Mouse (Mus musculus): ENCODE data around the gene Slc16a13.
A peak's percentile ranks its signal among the peaks of the same experiment; 100 is the strongest.

Gene Slc16a13

GRCm38 (mm10) chr11:70220731-70221602 is at the start of gene Slc16a13:
Gene Slc16a13, minus strand, starts transcription at chr11:70221064.
- DNase-seq, result peak; percentile 97 to 99

- DNase-seq, result no peak
Measured at GRCm38 (mm10) chr11:70266405-70266804, 45.5 kb upstream of the Slc16a13 start.

GRCm38 (mm10) chr11:70265819-70266218 is 45.0 kb upstream of the Slc16a13 start:
- no peak for DNase-seq

- DNase-seq, result no peak
Measured at GRCm38 (mm10) chr11:70265252-70265651, 44.4 kb upstream of the Slc16a13 start.

- DNase-seq, result no peak
Measured at GRCm38 (mm10) chr11:70259035-70259434, 38.2 kb upstream of the Slc16a13 start.

- DNase-seq, result peak; percentile 34 to 37
Measured at GRCm38 (mm10) chr11:70254931-70255531, 34.2 kb upstream of the Slc16a13 start, which contains the start of gene Alox12. Gene Alox12, minus strand, starts transcription at chr11:70255353.

GRCm38 (mm10) chr11:70254337-70254736 is 33.5 kb upstream of the Slc16a13 start:
- no peak for DNase-seq

GRCm38 (mm10) chr11:70251853-70252252 is 31.0 kb upstream of the Slc16a13 start:
- DNase-seq, result no peak

- no peak for DNase-seq
Measured at GRCm38 (mm10) chr11:70250150-70250549, 29.3 kb upstream of the Slc16a13 start.

- DNase-seq, result peak; percentile 74 to 79
Measured at GRCm38 (mm10) chr11:70247136-70247845, 26.4 kb upstream of the Slc16a13 start.

- DNase-seq, result no peak
Measured at GRCm38 (mm10) chr11:70242591-70242990, 21.7 kb upstream of the Slc16a13 start.

GRCm38 (mm10) chr11:70239541-70240279 is 18.8 kb upstream of the Slc16a13 start, which contains the start of the genes Gm21988 and Rnasek:
Gene Gm21988, minus strand, starts transcription at chr11:70239830.
Gene Rnasek, minus strand, starts transcription at chr11:70239842.
- peak; percentile 83 to 86 for DNase-seq

- DNase-seq, result peak; percentile 30 to 31
Measured at GRCm38 (mm10) chr11:70238591-70239440, 18.0 kb upstream of the Slc16a13 start.

GRCm38 (mm10) chr11:70237457-70238167 is 16.7 kb upstream of the Slc16a13 start, which contains the start of gene 0610010K14Rik:
Gene 0610010K14Rik, minus strand, starts transcription at chr11:70237914.
- DNase-seq, result peak; percentile 99

- DNase-seq, result peak in 1 of 2 experiments; percentile 20
Measured at GRCm38 (mm10) chr11:70236717-70237116, 15.9 kb upstream of the Slc16a13 start.

GRCm38 (mm10) chr11:70235254-70235900 is 14.5 kb upstream of the Slc16a13 start:
- DNase-seq, result peak in 1 of 2 experiments; percentile 19

- DNase-seq, result no peak
Measured at GRCm38 (mm10) chr11:70234497-70234896, 13.6 kb upstream of the Slc16a13 start.

- peak; percentile 21 to 36 for DNase-seq
Measured at GRCm38 (mm10) chr11:70234037-70234436, 13.2 kb upstream of the Slc16a13 start.

GRCm38 (mm10) chr11:70233016-70233415 is 12.2 kb upstream of the Slc16a13 start:
- DNase-seq, result peak; percentile 42 to 57

- peak; percentile 64 to 77 for DNase-seq
Measured at GRCm38 (mm10) chr11:70232546-70232945, 11.7 kb upstream of the Slc16a13 start.

Data from cerebellum, adult 18-20 months (tissue).